Comparison of ENCODE assay signal across 9 mouse cellular contexts in genomic region chr4:154170021-154170420, GRCm38 (mm10). TPM values are rescaled to one million over a fixed set of nuclear protein-coding genes. Genes with fewer than 3 reads are reported as not detected.
DNase-seq lines count a peak whose midpoint lies in the region; ATAC-seq and TF ChIP-seq lines count a peak whose summit lies in the region.
"Had no signal": no experiment of that assay in that cellular context is flagged by ENCODE, and none has a peak within 500 bp of the region (broad histone marks: within the 10 kb centered on the region; RNA-seq: fewer than 3 reads in every experiment).

No protein-coding gene starts in this region.

- DNase-seq in left cerebral cortex, adult 2 months (ENCODE audit: extremely low spot score in 1 of 2, low spot score in 2 of 2) = no peak
- no peak for DNase-seq in left cerebral cortex, adult 8-10 months (ENCODE audit: low spot score in 2 of 2)
- DNase-seq in cerebellum, postnatal 10 days = no peak
- DNase-seq in urinary bladder, postnatal 36 days (ENCODE audit: low spot score in 2 of 2) = no peak
- DNase-seq in ovary, postnatal 10 days (ENCODE audit: low spot score) = no peak
- DNase-seq: cerebellum, adult 2 months had no signal

- H3K4me2 ChIP-seq in forebrain, embryonic 12.5 days = peak overlapping the region; percentile 97
- H3K4me2 ChIP-seq in limb, embryonic 12.5 days = peak overlapping the region; percentile 93
- peak overlapping the region; percentile 92 for H3K4me2 ChIP-seq in neural tube, embryonic 14.5 days (ENCODE audit: low read depth, low read length)

- peak overlapping the region; percentile 11; the same call in 1 of the 2 replicates for H3K4me3 ChIP-seq in left cerebral cortex, adult 2 months
- peak overlapping the region; percentile 67 for H3K4me3 ChIP-seq in forebrain, embryonic 12.5 days (replicated peaks)
- H3K4me3 ChIP-seq in limb, embryonic 12.5 days (replicated peaks) = peak overlapping the region; percentile 72
- peak overlapping the region; percentile 42 for H3K4me3 ChIP-seq in neural tube, embryonic 14.5 days (ENCODE audit: low read depth, low read length)

- WGBS in forebrain, embryonic 12.5 days = 2% methylated on average over 15 of the region's 15 CpGs
- 1% methylated on average over 15 of the region's 15 CpGs for WGBS in limb, embryonic 12.5 days
- under 1% methylated on average over 15 of the region's 15 CpGs for WGBS in neural tube, embryonic 14.5 days

- no peaks in the 10 kb centered on the region for H3K36me3 ChIP-seq in forebrain, embryonic 12.5 days (replicated peaks)
- no peaks in the 10 kb centered on the region for H3K36me3 ChIP-seq in limb, embryonic 12.5 days
- no peaks in the 10 kb centered on the region for H3K36me3 ChIP-seq in neural tube, embryonic 14.5 days (ENCODE audit: control insufficient read depth, insufficient read depth, low read length)

- peaks cover 55% of the 10 kb centered on the region for H3K27me3 ChIP-seq in forebrain, embryonic 12.5 days
- H3K27me3 ChIP-seq in limb, embryonic 12.5 days = peaks cover 26% of the 10 kb centered on the region
- peaks cover 38% of the 10 kb centered on the region for H3K27me3 ChIP-seq in neural tube, embryonic 14.5 days (ENCODE audit: control insufficient read depth, insufficient read depth, low read length)

- intact Hi-C loops in left cerebral cortex, adult 2 months (cut with DNase I) = no loop called here

- ATAC-seq in forebrain, embryonic 12.5 days (ENCODE audit: low FRiP score) = peak; percentile 31; the same call in 1 of the 2 replicates
- ATAC-seq in limb, embryonic 12.5 days (ENCODE audit: insufficient number of reproducible peaks, insufficient read depth, low FRiP score, low TSS enrichment, low read depth) = peak; percentile 24; the same call in 1 of the 2 replicates
- ATAC-seq in neural tube, embryonic 14.5 days (ENCODE audit: low read depth) = no peak

- peak overlapping the region; percentile 60; the same call in 1 of the 2 replicates for H3K9ac ChIP-seq in forebrain, embryonic 12.5 days
- H3K9ac ChIP-seq in limb, embryonic 12.5 days (replicated peaks) = peak overlapping the region; percentile 51
- no peak overlapping the region for H3K9ac ChIP-seq in neural tube, embryonic 14.5 days (replicated peaks; ENCODE audit: low read depth, low read length)

- no peaks in the 10 kb centered on the region for H3K9me3 ChIP-seq in forebrain, embryonic 12.5 days
- H3K9me3 ChIP-seq in limb, embryonic 12.5 days = no peaks in the 10 kb centered on the region
- H3K9me3 ChIP-seq in neural tube, embryonic 14.5 days (ENCODE audit: control insufficient read depth, low read length) = no peaks in the 10 kb centered on the region

- no peak overlapping the region for H3K27ac ChIP-seq in left cerebral cortex, adult 2 months
- H3K27ac ChIP-seq in forebrain, embryonic 12.5 days = no peak overlapping the region
- H3K27ac ChIP-seq in limb, embryonic 12.5 days = no peak overlapping the region
- no peak overlapping the region for H3K27ac ChIP-seq in neural tube, embryonic 14.5 days (ENCODE audit: low read depth, low read length)

- TF ChIP-seq CTCF in left cerebral cortex, adult 2 months (IDR thresholded peaks at IDR 0.05) = no peak

- H3K4me1 ChIP-seq in forebrain, embryonic 12.5 days = peaks cover 34% of the 10 kb centered on the region
- peaks cover 47% of the 10 kb centered on the region for H3K4me1 ChIP-seq in limb, embryonic 12.5 days (replicated peaks)
- peaks cover 5% of the 10 kb centered on the region for H3K4me1 ChIP-seq in neural tube, embryonic 14.5 days (ENCODE audit: control insufficient read depth, insufficient read depth, low read length)

RNA-seq across cellular contexts. Expression of gene Megf6, which starts 0.5 kb away (rescaled TPM):
- total RNA-seq in left cerebral cortex, adult 2 months (2021) = 1 to 10 TPM; 4.3 to 5.5 TPM
- total RNA-seq in left cerebral cortex, adult 8-10 months (2022) = 1 to 10 TPM; 6.2 to 7.9 (median 7.1) TPM
- 19.9 and 21.7 TPM in 2 replicates for polyA plus RNA-seq in forebrain, embryonic 12.5 days (2016; fragmentation: Nextera tagmentation; extraction: Ambion mirVana)
- polyA plus RNA-seq in limb, embryonic 12.5 days (2016; fragmentation: Nextera tagmentation; extraction: Ambion mirVana) = 58.4 and 59.0 TPM in 2 replicates
- polyA plus RNA-seq in neural tube, embryonic 14.5 days (2014; fragmentation: Nextera tagmentation; extraction: Ambion mirVana) = 5.0 and 13.1 TPM in 2 replicates

RNA-seq across cellular contexts. Expression of gene Tprgl, which starts 9.6 kb away (rescaled TPM):
- total RNA-seq in left cerebral cortex, adult 2 months (2021) = 100 to 1,000 TPM; 162 to 168 TPM
- total RNA-seq in left cerebral cortex, adult 8-10 months (2022) = 100 to 1,000 TPM; 167 to 191 (median 180) TPM
- polyA plus RNA-seq in forebrain, embryonic 12.5 days (2016; fragmentation: Nextera tagmentation; extraction: Ambion mirVana) = 127 and 131 TPM in 2 replicates
- 111 and 115 TPM in 2 replicates for polyA plus RNA-seq in limb, embryonic 12.5 days (2016; fragmentation: Nextera tagmentation; extraction: Ambion mirVana)
- 184 and 208 TPM in 2 replicates for polyA plus RNA-seq in neural tube, embryonic 14.5 days (2014; fragmentation: Nextera tagmentation; extraction: Ambion mirVana)

RNA-seq across cellular contexts. Expression of gene Wrap73, which starts 27.8 kb away (rescaled TPM):
- total RNA-seq in left cerebral cortex, adult 2 months (2021) = 10 to 100 TPM; 29.4 to 35.2 TPM
- total RNA-seq in left cerebral cortex, adult 8-10 months (2022) = 10 to 100 TPM; 27.0 to 36.1 (median 31.0) TPM
- polyA plus RNA-seq in forebrain, embryonic 12.5 days (2016; fragmentation: Nextera tagmentation; extraction: Ambion mirVana) = 52.0 and 54.6 TPM in 2 replicates
- polyA plus RNA-seq in limb, embryonic 12.5 days (2016; fragmentation: Nextera tagmentation; extraction: Ambion mirVana) = 46.0 and 48.5 TPM in 2 replicates
- polyA plus RNA-seq in neural tube, embryonic 14.5 days (2014; fragmentation: Nextera tagmentation; extraction: Ambion mirVana) = 37.3 and 39.5 TPM in 2 replicates

RNA-seq across cellular contexts. Expression of gene Trp73, which starts 30.0 kb away (rescaled TPM):
- total RNA-seq in left cerebral cortex, adult 2 months (2021) = 1 to 10 TPM in 1 of 2 experiments, under 1 TPM in 1; 0.41 to 1.1 TPM
- under 1 TPM; 0.51 to 0.83 (median 0.64) TPM for total RNA-seq in left cerebral cortex, adult 8-10 months (2022)
- polyA plus RNA-seq in forebrain, embryonic 12.5 days (2016; fragmentation: Nextera tagmentation; extraction: Ambion mirVana) = 9.0 and 9.1 TPM in 2 replicates
- 1.2 and 1.9 TPM in 2 replicates for polyA plus RNA-seq in limb, embryonic 12.5 days (2016; fragmentation: Nextera tagmentation; extraction: Ambion mirVana)
- not detected in 2 replicates for polyA plus RNA-seq in neural tube, embryonic 14.5 days (2014; fragmentation: Nextera tagmentation; extraction: Ambion mirVana)

Comparison
In these comparisons a context has a peak if more than half of its experiments do, and no peak if none do; other contexts are left out.
1. H3K4me3 ChIP-seq: peak in every context shown above with its lines; median percentile 72 in limb, embryonic 12.5 days; 67 in forebrain, embryonic 12.5 days; 42 in neural tube, embryonic 14.5 days; 11 in left cerebral cortex, adult 2 months.